Mouse (Mus musculus): ENCODE results near the gene Arhgap18.

DNA sequence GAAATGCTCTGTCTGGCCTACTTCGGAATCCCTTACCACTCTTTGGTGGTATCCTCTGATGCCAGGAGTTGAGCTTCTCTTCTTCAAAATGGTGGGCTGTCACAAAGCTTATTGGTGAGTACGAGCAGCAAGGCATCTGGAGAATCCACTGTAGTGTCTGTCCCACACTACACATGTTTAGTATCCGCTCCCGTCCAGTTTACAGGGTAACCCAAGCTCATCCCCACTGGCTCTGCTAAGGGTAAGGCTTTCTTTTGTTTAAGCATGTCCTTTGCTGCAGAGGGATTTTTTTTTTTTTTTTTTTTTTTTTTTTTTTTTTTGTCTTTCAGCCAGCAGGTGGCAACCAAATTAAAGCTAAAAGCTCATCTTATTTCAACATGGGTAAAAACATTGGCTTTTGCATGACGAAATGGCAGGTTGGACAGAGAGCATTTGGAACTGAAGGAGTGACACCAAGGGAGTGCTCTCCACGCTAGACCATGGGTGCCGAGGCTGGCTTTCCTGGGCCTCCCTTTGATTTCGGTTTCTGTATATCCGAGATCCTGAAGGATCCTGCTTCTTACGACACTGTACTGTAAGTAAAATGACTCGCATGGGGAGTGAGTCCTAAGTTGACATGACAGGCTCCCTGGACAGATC, at the start of gene Arhgap18:
- TF ChIP-seq CTCF (IDR thresholded peaks at IDR 0.05; ENCODE audit: insufficient read depth, low read length) = no peak
- TF ChIP-seq POLR2A (IDR thresholded peaks at IDR 0.05; ENCODE audit: borderline replicate concordance, extremely low read depth, low read depth, low read length) = no peak
